Mouse (Mus musculus) mouse trophoblast stem cell (cell line): ENCODE data around the gene Capzb.

Experiments
- in situ Hi-C, 2 experiments: fragments of 300-500 bp; cut with MseI, MboI; formaldehyde crosslinking; loops; 2 replicates in 1 of 2; 3 replicates in 1 of 2; pipeline ENCODE4 v1.15.1; 2025

Capzb gene

DNA sequence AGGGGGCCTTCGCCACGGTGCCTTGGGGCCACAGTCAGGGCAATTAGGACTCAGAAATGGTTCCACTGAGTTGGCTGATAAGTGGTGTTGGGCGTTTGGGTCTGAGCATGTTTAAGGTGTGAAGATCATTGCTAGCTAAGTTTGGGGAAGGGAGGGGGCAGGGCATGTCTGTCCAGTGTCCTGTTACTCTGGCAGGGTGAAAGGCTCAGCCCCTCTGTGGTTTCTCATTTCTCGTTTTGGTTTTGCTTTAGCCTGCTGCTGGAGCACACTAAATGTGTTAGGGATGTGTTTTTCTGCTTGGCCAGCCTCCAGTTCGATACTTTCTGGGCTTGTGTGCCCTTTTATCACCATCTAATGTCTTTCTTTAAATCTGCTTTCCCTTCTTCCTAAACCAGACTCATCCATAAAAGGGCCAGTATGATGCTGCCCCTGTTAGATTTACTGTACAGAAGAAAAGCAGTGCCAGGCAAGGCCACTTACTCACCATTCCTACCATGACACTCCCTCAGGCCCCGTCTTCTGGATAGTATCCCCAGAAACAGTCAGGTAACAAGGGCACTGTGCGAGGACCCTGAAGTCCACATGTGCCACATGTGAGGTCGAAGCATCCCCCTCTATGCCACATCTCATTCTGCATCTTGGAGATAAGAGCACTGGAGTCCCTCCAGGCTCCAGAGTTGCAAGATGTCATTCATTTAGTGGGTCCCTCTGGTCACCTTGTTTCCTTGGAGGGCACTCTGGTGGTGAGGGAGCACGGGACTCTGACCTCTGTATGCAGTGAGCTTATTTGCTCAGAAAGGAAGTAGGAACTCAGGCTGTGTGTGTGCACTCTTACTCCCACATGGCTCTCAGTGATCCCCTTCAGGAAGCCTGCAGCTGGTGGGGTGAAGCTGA lies 15.8 kb downstream of the Capzb start:
- in situ Hi-C loops, result no loop called here

DNA sequence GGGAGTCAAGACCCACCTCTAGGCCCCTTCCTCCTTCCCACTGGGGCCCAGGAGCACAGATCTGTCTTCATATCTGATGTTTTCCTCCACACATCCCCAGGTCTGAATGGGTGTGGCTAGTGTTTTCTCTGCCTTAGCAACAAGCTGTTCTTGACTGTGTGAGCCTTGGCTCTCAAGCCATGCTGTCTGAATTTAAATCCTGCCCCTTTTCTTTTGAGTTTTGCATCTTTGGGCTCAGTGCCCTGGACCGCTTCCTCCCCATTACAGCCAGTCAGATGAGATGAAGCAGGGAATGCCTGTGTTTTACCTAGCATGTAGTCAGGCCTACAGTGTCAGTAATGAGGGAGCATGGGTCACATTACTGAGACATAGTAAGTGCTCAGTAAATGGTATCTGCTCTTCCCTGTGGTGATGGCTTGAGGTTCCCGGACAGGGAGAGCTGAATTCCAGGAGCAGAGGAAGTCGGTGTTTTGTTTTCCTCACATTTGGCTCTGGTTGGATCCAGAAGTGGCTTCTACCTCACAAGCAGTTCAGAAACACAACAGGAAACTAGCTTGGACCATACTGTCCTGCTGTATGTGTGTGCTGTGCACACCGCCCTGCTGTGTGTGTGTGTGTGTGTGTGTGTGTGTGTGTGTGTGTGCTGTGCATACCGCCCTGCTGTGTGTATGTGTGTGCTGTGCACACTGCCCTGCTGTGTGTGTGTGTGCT lies 16.6 kb downstream of the Capzb start:
- in situ Hi-C loops, result no loop called here

DNA sequence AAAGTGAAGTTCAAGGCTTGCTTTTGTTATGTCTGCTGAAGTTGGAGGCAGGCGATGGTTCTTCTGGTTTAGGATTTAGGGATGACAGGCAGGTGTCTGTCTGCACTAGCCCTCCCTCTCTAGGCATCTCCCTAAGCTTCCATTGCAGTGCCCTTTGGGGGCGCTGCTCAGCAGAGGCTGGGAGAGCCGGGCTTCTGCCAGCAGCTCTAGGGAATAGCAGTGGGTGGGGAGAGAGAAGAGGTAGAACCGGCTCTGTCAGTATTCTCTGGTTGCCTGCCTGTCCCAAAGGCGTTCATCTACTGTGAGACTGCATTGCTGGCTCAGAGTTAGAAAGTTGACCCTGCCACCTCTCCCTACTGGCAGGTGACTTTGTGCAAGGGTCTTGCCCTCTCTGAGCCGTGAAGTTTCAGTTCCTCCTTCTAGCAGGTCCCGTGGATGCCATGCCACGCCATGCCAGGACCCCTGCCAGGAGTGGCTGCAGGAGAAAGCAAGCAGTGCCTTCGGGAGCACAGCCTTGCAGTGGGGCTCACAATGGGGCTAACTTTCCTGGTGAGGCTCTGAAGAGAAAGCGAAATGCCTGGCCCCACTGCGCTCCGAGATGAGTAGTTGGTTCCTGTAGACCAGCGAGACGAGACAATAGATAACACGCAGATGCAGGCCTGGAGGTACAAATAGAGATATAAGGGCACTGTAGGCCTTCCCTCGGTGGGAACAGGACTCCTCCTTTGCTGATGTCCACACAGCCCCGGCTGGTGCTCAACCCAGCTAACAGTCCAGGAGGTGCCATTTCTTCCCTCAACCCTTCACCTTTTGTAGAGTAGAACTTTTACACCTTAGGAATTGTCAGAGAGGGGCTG lies 19.5 kb downstream of the Capzb start:
- in situ Hi-C loops, result no loop called here

DNA sequence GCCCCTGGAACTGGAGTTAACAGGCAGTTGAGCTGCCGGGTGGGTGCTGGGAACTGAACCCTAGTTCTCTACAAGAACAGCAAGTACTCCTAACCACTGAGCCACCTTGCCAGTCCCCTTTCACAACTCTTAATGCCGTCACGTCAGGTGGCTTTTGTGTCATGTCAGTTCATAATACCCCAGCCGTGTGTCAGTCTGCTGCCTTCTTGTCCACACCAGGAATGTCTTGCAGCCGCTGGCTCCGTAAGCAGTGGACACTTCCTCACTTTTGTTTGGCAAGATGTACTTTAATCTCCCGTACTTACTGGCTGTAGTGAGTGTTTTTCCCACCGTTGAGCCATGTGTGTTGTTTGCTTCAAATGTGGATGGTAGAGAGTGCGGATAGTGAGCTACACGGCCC lies 20.4 kb downstream of the Capzb start:
- in situ Hi-C loops, result no loop called here

DNA sequence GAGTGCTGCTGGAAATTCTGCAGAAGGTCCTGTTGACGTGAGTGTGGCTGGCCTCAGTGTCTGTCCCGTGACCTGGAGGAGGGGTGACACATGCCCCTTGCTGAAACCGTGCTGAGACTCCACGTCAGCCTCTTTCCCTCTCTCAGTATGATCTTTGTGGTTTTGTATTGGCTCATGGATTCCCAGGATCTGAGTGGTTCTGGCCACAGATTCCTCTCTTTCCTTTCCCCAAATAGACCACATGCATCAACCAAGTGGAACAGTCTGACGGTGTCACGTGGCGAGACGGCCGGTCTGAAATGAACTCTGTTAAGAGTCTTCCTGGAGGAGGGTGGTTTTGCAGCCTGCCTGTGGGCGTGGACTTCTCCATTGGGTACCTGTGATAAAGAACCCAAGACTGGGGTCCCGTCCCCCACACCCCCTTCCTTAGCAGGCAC lies 21.3 kb downstream of the Capzb start:
- in situ Hi-C loops, result no loop called here

DNA sequence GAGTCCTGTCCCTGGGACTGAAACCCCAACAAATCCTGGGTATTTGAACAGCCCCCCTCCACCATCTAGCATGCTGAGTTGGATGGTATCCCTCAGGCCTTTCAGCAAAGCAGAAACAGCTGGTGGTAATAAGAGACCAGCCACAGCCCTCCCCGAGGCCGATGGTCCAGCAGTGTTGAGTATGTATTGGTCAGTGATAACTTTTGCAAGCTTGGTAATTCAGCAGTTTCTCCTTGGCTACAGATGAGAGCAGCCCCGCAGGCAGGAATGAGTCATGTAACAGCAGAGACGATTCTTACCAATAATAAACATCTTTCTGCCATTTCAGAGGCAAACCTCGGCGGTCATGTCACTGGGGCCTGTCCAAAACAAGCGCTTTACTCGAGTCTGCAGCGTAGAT lies 23.9 kb downstream of the Capzb start:
- in situ Hi-C loops, result no loop called here

DNA sequence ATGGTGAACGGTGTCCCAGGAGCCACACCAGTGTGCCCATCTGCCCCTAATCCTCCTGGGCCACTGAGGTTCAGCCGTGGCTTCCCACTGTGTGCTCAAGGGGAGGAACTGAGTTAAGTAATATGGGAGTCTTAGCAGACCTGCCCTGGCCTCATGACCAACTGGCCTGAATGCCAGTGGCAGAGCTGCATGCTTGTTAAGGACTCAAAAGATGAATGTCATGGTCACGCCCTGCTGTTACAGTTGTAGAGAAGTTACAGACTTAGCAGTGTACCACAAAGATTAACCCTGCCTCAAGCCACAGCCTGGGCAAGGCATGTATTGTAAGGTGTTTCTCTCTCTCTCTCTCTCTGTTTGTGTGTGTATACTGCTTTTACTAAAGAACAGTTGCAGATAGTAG lies 25.8 kb downstream of the Capzb start:
- in situ Hi-C loops, result no loop called here

DNA sequence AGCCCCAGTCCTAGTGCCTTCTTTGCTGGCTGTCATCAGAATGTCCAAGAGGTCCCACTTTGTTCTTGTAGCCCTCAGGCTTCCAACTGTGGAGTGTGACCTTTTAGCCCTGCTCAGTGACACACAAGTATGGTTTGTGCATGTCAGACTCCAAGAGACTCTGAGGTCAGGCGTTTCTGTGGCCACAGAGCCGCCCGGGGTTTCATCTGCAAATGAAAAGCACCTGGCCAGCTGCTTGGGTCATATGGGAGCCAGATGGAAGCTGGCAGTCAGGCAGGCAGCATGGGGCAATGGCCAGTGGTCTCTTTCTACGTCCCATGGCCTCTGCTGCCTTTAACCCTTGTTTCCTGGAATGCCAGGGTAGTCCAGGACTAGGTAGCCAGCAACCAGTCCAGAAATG lies 27.0 kb downstream of the Capzb start:
- in situ Hi-C loops, result no loop called here

DNA sequence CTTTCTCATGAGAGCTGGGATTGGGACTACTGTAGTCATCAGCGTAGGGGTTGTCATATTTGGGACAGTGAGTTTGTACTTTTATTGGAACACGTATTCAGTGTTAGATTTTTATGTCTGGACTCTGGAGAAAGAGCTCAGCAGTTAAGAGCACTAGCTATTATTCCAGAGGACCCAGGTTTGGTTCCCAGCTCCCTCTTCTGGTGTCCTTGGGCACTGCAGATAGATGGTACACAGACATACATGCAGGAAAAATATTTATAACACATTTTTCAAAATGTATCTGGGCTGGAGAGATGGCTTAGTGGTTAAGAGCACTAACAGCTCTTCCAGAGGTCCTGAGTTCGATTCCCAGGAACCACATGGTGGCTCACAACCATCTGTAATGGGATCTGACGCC lies 28.3 kb downstream of the Capzb start:
- in situ Hi-C loops, result no loop called here

DNA sequence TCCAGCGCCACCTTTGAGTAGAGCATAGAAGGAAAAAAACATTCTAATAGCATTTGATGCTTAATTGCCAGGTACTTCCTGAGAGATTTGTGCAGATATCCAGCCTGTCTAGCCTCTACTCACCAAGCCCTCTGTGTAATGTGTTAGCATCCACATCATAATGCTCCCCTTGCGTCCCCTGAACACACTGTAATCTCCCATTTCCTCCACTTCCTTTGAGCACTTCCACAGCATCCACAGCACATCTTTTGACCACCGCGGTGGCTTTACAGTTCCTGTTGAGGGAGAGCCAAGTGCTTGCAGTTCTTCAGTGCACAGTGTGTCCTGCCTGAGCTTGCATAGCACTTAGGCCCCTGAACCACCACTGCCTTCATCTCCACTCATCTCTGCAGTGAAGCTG lies 29.1 kb downstream of the Capzb start:
- in situ Hi-C loops, result no loop called here

DNA sequence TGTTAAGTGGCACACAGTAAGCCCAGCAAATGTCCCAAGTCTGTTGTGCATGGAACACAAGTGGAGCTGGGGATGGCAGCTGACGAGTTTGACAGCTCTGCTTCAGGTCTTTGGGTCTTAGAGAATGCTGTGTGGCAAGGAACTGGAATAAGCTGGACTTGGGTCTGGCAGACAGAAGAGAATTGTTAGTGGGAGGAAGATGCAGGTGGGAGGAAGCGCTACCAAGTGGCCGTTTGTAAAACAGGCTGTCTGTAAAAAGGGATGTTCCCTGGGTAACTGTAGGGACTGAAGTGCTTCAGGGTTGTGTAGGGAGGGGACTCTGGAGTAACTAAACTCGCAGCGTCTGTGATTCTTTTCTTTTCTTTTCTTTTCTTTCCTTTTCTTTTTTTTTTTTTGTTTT lies 32.4 kb downstream of the Capzb start:
- in situ Hi-C loops, result no loop called here

DNA sequence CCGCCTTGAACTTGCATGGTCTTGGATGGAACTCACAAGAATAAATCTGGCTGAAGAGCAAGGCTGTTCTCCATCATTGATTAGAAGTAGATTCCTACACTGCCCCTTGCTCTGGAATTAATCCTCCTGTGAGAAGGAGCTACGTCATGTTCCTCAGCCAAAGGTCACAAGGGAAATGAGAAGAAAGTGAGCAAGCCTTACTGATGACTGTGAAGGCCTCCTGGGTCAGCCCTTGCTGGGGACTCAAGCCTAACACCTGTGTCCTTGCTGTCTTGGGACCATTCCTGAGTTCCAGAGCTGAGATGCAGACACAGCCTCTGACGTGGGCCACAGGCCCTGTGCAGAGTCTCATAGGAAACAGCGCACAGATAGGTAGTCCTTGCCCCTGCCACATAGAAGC lies 33.2 kb downstream of the Capzb start:
- in situ Hi-C loops, result no loop called here

DNA sequence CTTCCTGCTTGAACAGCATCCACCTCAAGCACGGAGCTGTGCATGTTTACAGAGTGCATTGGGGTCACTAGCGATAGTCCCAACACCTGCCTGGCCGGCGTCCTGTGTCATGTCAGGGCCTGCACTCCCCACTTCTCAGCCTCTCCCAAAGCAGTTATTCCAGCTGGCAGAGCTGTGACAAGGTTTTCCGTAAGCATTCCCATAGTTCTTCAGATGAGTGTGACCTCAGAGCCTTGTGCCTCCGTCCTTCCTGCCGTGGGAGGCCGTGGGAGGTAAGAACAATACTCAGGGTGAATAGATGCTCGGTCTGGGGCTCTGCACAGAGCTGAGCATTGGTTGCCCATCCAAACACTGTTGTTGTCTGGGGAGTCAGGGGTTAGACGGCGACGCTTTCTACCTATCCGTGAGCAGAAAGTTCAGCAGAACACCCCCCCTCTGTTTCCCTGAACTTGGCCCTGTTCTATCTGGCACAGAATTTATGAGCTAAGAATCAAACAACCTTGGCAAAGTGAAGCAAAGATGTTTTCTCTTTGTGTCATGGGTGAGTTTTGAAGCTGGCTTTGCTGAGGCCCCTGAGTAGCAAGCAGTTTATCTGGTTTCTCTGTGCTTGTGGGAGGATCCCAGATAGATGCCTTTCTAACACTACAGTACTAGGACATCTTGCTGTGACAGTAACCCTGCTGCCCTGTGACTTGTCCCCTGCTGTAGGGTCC lies 34.0 kb downstream of the Capzb start:
- in situ Hi-C loops, result no loop called here

DNA sequence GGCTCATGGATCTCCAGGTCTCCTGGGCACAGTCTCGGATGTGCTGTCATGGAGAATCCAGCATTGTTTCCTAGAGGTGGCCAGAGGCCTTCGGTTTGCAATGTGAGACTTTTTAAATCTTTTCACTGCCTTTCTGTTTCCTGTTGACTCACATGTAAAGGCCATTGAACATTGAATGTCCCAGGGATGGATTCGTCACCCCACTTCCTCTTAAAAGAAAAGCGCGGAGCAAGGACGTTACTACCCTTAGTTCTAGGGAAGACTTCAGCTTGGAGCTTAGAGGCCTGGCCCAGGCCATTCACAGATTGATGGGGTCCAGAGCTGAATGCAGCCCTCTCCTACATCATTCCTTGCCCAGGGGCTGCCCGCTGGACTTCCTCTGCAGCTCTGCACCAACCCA lies 35.2 kb downstream of the Capzb start:
- in situ Hi-C loops, result no loop called here

DNA sequence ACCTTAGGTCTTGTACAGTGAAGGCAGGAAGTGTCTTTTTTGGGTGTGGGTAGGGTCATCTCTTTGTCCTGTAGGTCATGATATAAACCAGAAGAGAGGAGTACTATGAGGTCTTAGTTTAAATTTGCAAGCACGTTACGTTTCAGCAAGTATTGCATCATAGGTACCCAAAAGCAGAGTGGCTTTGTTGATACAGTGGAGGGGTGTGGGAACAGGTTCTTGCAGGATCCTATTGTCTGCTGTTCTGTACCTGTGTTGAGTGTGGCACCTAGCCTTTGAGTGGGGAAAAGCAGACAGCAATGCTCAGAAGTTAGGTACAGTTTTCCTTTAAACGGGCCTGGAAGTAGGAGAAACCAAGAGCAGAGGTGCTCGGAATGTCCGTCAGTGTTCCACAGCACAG lies 36.6 kb downstream of the Capzb start:
- in situ Hi-C loops, result no loop called here

DNA sequence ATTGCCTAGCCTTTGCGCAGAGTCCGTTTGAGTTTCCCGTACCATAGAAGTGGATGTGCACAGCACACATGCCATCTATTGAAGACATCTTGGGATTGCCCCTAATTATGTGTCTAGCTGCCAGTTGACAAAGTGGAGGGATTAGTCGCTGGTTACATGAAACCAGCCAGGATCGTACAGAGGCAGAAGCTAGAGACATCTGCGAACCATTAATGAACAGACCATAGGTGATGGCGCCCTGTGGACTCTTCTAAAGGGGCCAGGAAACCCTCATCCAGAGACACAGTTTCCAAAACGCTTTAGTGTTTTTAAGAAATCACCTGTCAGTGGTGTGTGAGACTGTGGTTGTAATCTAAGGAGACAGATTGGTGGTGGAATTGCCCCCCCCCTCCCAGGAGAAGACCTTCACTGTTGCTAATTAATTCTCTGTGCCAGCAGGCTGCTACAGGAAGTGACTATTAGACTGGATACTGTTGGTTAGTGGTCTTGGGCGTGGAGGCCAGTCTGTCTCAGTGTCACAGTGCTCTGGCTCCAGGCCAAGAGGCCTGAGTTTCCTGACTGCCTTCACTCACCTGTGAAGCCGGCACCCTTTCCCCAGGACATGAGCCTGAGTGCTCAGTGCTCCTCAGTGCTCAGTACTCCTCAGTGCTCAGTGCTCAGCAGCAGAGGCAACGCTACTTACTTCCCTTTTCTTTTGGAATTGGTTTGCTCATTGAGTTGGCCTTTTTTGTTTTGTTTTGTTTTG lies 37.8 kb downstream of the Capzb start:
- in situ Hi-C loops, result no loop called here

DNA sequence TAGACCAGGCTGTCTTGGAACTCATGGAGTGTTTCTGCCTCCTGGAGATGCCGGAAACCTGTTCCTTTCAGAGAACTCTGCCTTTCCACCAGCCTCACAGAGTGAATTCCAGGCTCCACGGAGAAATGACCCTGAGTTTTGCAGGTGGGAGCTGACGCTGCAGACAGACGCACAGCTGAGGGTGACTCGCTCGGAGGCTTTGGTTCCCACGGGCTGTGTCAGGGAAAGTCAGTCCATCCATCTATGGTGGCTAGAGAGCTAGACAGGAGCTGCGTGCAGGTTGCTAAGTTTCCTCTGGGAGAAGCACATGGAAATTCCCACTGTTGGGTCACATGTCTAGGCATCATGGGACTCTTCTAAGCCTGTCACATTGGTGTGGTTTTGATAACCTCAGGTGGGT lies 38.5 kb downstream of the Capzb start:
- in situ Hi-C loops, result no loop called here

DNA sequence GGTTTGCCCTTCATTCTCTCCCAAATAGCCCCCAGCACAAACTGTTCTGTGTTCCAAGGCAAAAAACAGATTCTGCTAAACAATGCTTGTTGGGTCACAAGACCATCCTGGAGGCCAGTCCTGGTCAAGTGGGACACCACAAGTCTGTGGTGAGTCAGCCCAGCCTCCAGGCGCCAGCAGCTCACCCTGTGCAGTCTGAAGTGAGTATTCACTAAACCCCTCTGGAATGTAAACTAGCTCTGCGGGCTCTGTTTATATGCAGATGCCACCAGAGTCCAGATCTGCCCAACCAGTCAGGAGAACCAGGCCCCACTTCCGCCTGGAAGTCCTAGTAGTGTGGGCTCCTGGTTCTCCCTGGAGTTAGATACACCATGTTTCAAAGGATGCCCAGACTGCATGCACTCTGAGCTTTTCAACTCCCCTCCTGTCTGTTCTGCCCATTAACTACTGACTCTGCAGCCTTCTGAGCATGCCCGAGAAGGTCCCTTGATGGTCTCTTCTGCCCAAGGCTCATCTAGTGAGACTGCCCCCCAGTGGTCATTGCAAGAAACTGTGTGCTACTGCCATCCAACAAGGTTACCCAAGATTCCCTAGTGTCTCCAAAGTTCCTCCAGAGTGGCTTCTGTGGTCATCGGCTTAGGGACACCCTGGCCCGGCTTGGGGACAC lies 39.9 kb downstream of the Capzb start:
- in situ Hi-C loops, result no loop called here

DNA sequence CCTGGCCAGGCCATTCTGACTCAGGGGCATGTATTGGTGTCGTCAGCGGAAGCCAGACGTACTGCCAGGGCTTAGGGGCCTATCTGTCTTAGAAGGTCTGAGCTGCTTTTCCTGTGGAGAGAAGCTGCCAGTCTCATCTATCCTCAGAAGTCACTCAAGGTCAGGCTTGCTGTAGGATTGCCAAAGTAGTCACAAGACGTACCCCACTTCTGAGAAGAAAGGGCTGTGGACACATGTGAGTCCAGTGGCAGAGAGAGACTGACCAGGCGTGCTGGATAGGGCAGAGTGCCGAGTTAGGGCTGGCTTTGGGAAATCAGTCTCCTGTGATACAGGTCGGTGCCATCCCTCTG lies 40.4 kb downstream of the Capzb start:
- in situ Hi-C loops, result no loop called here

DNA sequence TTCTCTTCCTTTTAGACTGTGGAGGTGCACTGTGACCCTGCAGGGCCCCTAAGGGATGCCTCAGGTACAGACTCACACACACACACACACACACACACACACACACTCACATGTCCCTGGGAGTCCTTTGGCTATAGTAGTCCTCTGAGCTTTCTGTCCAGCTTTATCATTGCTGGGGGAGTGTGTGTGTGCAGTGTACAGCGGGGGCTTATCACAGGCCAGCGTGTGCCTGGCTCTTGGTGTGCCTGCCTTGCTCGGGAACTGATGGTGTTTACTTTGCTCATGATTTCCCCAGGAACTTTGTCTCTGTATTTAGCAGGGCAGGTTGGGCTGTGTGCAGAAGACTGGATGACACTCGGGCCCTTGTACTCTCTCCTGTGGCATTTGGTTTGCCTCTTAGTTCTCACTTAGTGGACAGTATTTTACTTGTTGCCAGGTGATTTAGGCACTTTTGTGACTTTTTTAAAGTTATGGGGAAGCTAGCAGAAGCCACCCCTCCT lies 41.1 kb downstream of the Capzb start:
- in situ Hi-C loops, result no loop called here
